Mouse (Mus musculus) spleen, adult 2 months (tissue): ENCODE measurements around the gene Chst1.

Experiments
- CTCF ChIP-seq: fragments of 200-500 bp; IDR thresholded peaks from 2 replicates; pipeline ENCODE4 v1.5.1; 2011; ENCODE audit warnings: mild to moderate bottlenecking, inconsistent platforms; ENCODE audit not compliant: insufficient read depth, insufficient read length, insufficient replicate concordance; ENCODE audit errors: extremely low read depth
- POLR2A ChIP-seq: fragments of 200-500 bp; IDR thresholded peaks from 2 replicates; pipeline ENCODE4 v1.6.1; 2011; ENCODE audit warnings: low read depth, low read length, inconsistent platforms

DNA sequence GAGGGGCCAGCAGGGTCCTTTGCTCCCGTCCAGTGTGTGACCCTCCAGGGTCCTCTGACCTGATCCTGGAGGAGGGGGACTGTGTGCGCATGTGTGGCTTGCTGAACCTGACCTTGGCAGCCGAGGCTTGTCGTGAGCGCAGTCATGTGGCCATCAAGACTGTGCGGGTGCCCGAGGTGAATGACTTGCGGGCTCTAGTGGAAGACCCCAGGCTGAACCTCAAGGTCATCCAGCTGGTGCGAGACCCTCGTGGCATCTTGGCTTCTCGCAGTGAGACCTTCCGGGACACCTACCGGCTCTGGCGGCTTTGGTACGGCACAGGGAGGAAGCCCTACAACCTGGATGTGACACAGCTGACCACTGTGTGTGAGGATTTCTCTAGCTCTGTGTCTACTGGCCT is 14.1 kb downstream of the Chst1 start:
- TF ChIP-seq POLR2A (no peak), CTCF (no peak)
